In genomic region chr14:105085332-105085993, GRCm38 (mm10) we compare ENCODE assay signal across 13 mouse cellular contexts.
DNase-seq lines count a peak whose midpoint lies in the region; ATAC-seq lines count a peak whose summit lies in the region.
"Had no signal": no experiment of that assay in that cellular context is flagged by ENCODE, and none has a peak within 500 bp of the region (broad histone marks: within the 10 kb centered on the region; RNA-seq: fewer than 3 reads in every experiment).

No protein-coding gene starts in this region.

- H3K9me3 ChIP-seq in forebrain, embryonic 13.5 days (replicated peaks): no peaks in the 10 kb centered on the region
- no peaks in the 10 kb centered on the region for H3K9me3 ChIP-seq in forebrain, embryonic 10.5 days
- no peaks in the 10 kb centered on the region for H3K9me3 ChIP-seq in midbrain, embryonic 12.5 days
- H3K9me3 ChIP-seq in midbrain, embryonic 10.5 days (replicated peaks): no peaks in the 10 kb centered on the region
- no peaks in the 10 kb centered on the region for H3K9me3 ChIP-seq in lung, embryonic 16.5 days (ENCODE audit: control insufficient read depth, low read length)

- H3K27ac ChIP-seq in forebrain, embryonic 13.5 days: no peak overlapping the region
- no peak overlapping the region for H3K27ac ChIP-seq in forebrain, embryonic 10.5 days
- H3K27ac ChIP-seq in midbrain, embryonic 12.5 days (replicated peaks): no peak overlapping the region
- no peak overlapping the region for H3K27ac ChIP-seq in midbrain, embryonic 10.5 days (replicated peaks)
- H3K27ac ChIP-seq in lung, embryonic 16.5 days (ENCODE audit: low read length): peak overlapping the region; percentile 30
- H3K27ac ChIP-seq: kidney, postnatal 0 days; left cerebral cortex, adult 2 months had no signal

- no peak overlapping the region for H3K4me2 ChIP-seq in forebrain, embryonic 13.5 days
- no peak overlapping the region for H3K4me2 ChIP-seq in midbrain, embryonic 12.5 days (replicated peaks)
- H3K4me2 ChIP-seq in lung, embryonic 16.5 days (ENCODE audit: low read depth, low read length): no peak overlapping the region

- H3K9ac ChIP-seq in forebrain, embryonic 13.5 days: no peak overlapping the region
- H3K9ac ChIP-seq in midbrain, embryonic 12.5 days (replicated peaks): no peak overlapping the region
- no peak overlapping the region for H3K9ac ChIP-seq in lung, embryonic 16.5 days (ENCODE audit: low read length)

- no peaks in the 10 kb centered on the region for H3K36me3 ChIP-seq in forebrain, embryonic 13.5 days (ENCODE audit: poor library complexity, severe bottlenecking)
- no peaks in the 10 kb centered on the region for H3K36me3 ChIP-seq in forebrain, embryonic 10.5 days (replicated peaks)
- no peaks in the 10 kb centered on the region for H3K36me3 ChIP-seq in midbrain, embryonic 12.5 days
- no peaks in the 10 kb centered on the region for H3K36me3 ChIP-seq in midbrain, embryonic 10.5 days
- H3K36me3 ChIP-seq in lung, embryonic 16.5 days (ENCODE audit: control insufficient read depth, insufficient read depth, low read length): no peaks in the 10 kb centered on the region

- 71% methylated on average over 7 of the region's 7 CpGs for WGBS in forebrain, embryonic 13.5 days
- 78% methylated on average over 7 of the region's 7 CpGs for WGBS in forebrain, embryonic 10.5 days
- 73% methylated on average over 7 of the region's 7 CpGs for WGBS in midbrain, embryonic 12.5 days
- 79% methylated on average over 7 of the region's 7 CpGs for whole genome bisulfite sequencing in midbrain, embryonic 10.5 days
- 49% methylated on average over 7 of the region's 7 CpGs for WGBS in lung, embryonic 16.5 days

- ATAC-seq in forebrain, embryonic 13.5 days: peak; percentile 48; the same call in 1 of the 2 replicates
- 0 out of 2 replicates have a peak, but pooled peaks have one; percentile 55 for ATAC-seq in midbrain, embryonic 12.5 days (ENCODE audit: low FRiP score, low read depth)
- peak; percentile 98 for ATAC-seq in lung, embryonic 16.5 days (ENCODE audit: low read depth)

- no peaks in the 10 kb centered on the region for H3K4me1 ChIP-seq in forebrain, embryonic 13.5 days
- peaks cover 11% of the 10 kb centered on the region for H3K4me1 ChIP-seq in forebrain, embryonic 10.5 days
- H3K4me1 ChIP-seq in midbrain, embryonic 12.5 days: peaks cover 4% of the 10 kb centered on the region; the same call in 1 of the 2 replicates
- H3K4me1 ChIP-seq in midbrain, embryonic 10.5 days: peaks cover 10% of the 10 kb centered on the region; the same call in 1 of the 2 replicates
- no peaks in the 10 kb centered on the region for H3K4me1 ChIP-seq in lung, embryonic 16.5 days (replicated peaks; ENCODE audit: control insufficient read depth, insufficient read depth, low read length)

- no peak overlapping the region for H3K4me3 ChIP-seq in forebrain, embryonic 13.5 days
- no peak overlapping the region for H3K4me3 ChIP-seq in forebrain, embryonic 10.5 days
- no peak overlapping the region for H3K4me3 ChIP-seq in midbrain, embryonic 12.5 days
- no peak overlapping the region for H3K4me3 ChIP-seq in midbrain, embryonic 10.5 days
- H3K4me3 ChIP-seq in lung, embryonic 16.5 days (ENCODE audit: low read length): no peak overlapping the region
- H3K4me3 ChIP-seq: left cerebral cortex, adult 2 months had no signal

- H3K27me3 ChIP-seq in forebrain, embryonic 13.5 days: no peaks in the 10 kb centered on the region
- H3K27me3 ChIP-seq in forebrain, embryonic 10.5 days (ENCODE audit: poor library complexity, severe bottlenecking): no peaks in the 10 kb centered on the region
- H3K27me3 ChIP-seq in midbrain, embryonic 12.5 days: no peaks in the 10 kb centered on the region
- H3K27me3 ChIP-seq in midbrain, embryonic 10.5 days (ENCODE audit: low read depth, poor library complexity, severe bottlenecking): no peaks in the 10 kb centered on the region
- no peaks in the 10 kb centered on the region for H3K27me3 ChIP-seq in lung, embryonic 16.5 days (ENCODE audit: control insufficient read depth, insufficient read depth, low read depth, low read length)

- intact Hi-C loops in left cerebral cortex, postnatal 4 days (cut with DNase I): no loop called here

- DNase-seq in forebrain, embryonic 10.5 days (ENCODE audit: extremely low spot score, low spot score): no peak
- DNase-seq in midbrain, embryonic 10.5 days (ENCODE audit: low spot score): no peak
- no peak for DNase-seq in left cerebral cortex, postnatal 4 days
- DNase-seq in left cerebral cortex, adult 11 months (ENCODE audit: low spot score): no peak
- DNase-seq in cerebellum, postnatal 14 days: no peak
- DNase-seq: adrenal gland, adult 2 months; B cell, adult 2 months; heart, adult 11 months had no signal

Comparison
In these comparisons a context has a peak if more than half of its experiments do, and no peak if none do; other contexts are left out.
1. ATAC-seq: peak in every context shown above with its lines; median percentile 98 in lung, embryonic 16.5 days; 55 in midbrain, embryonic 12.5 days; 48 in forebrain, embryonic 13.5 days.